Mouse (Mus musculus) hindbrain, embryonic 14.5 days (tissue): ENCODE measurements at regions not wholly inside any gene's neighbourhood (a gene's known extent, or its start where the extent isn't known, plus 50 kb on each side); places are given as distances from the start of the nearest gene placed in this dataset.
"Not testable (repeated sequence)": the region's sequence is repeated elsewhere in the genome, so short reads cannot be mapped to it uniquely, and the experiment has no call there.

Experiments used
- ATAC-seq: fragments of 200-750 bp; cut with Nextera tagmentation; 2 replicates; pipeline ENCODE4 v1.8.0; 2017; ENCODE audit warnings: moderate number of reproducible peaks, mild to moderate bottlenecking, moderate TSS enrichment, moderate library complexity; ENCODE audit not compliant: low FRiP score
- DNase-seq: peaks from one replicate; pipeline ENCODE4 v3.0.0-alpha.2; 2015; ENCODE audit warnings: low spot score
- H3K27ac ChIP-seq: fragments of 300-500 bp; sonication (generic); 2 replicates; pipeline ENCODE4 v1.5.1; 2014; ENCODE audit warnings: mild to moderate bottlenecking, moderate library complexity
- H3K27me3 ChIP-seq: fragments of 300-500 bp; sonication (generic); 2 replicates; pipeline ENCODE4 v1.6.1; 2014; ENCODE audit warnings: mild to moderate bottlenecking, low read length, mixed read lengths; ENCODE audit not compliant: control insufficient read depth, insufficient read depth
- H3K36me3 ChIP-seq: fragments of 300-500 bp; sonication (generic); replicated peaks from 2 replicates; pipeline ENCODE4 v1.6.1; 2014; ENCODE audit not compliant: control insufficient read depth, insufficient read depth
- H3K4me1 ChIP-seq: fragments of 300-500 bp; sonication (generic); replicated peaks from 2 replicates; pipeline ENCODE4 v1.6.1; 2014; ENCODE audit warnings: antibody characterized with exemption, low read length, mixed read lengths; ENCODE audit not compliant: control insufficient read depth, insufficient read depth
- H3K4me2 ChIP-seq: fragments of 300-500 bp; sonication (generic); replicated peaks from 2 replicates; pipeline ENCODE4 v1.6.1; 2014; ENCODE audit warnings: mild to moderate bottlenecking, moderate library complexity
- H3K4me3 ChIP-seq: fragments of 300-500 bp; sonication (generic); replicated peaks from 2 replicates; pipeline ENCODE4 v1.5.1; 2014; ENCODE audit warnings: mild to moderate bottlenecking, low read length
- H3K9ac ChIP-seq: fragments of 300-500 bp; sonication (generic); 2 replicates; pipeline ENCODE4 v1.6.1; 2014
- H3K9me3 ChIP-seq: fragments of 300-500 bp; sonication (generic); 2 replicates; pipeline ENCODE4 v1.6.1; 2016; ENCODE audit warnings: low read length; ENCODE audit not compliant: control insufficient read depth
- WGBS: fragments of 180-500 bp; shearing (Covaris S2); extraction: QIAGEN DNeasy Blood & Tissue Kit; methylation state at CpG from one replicate; pipeline ENCODE4 v1.1.7; 2014; 5-methylcytosine and 5-hydroxymethylcytosine counted together

DNA sequence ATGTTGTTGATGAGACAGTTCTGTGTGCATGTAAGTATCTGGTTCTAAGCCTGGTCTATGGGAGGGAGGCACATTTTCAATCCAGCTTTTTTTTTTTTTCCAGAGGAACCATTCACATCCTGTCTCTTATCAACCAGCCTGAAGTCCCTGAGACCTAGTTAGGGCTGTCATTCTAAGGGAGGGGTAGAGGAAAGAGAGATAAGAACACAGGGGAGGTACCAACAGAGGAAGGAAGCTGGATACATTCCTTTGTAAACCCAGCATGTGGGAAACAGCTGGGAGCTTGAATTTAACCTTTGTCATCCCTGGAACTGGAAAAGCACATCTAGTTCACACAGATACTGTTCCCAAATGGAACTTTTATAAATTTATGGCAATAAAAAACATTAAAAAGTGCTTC is 351.0 kb upstream of the Adamts5 start:
- Histone ChIP-seq H3K36me3 (no peaks in the 10 kb centered on the region), H3K4me3 (no peak overlapping the region), H3K9me3 (no peaks in the 10 kb centered on the region), H3K27ac (no peak overlapping the region), H3K4me2 (no peak overlapping the region), H3K9ac (no peak overlapping the region), H3K27me3 (no peaks in the 10 kb centered on the region), H3K4me1 (no peaks in the 10 kb centered on the region)
- no peak for ATAC-seq
- no peak for DNase-seq

GRCm38 (mm10) chr16:86250021-86250420 is 348.4 kb upstream of the Adamts5 start:
- WGBS, result 95% methylated on average over 6 of the region's 6 CpGs
- ATAC-seq (no peak), DNase-seq (no peak)

GRCm38 (mm10) chr16:86244191-86244590 is 342.6 kb upstream of the Adamts5 start:
- ATAC-seq (no peak), DNase-seq (no peak)
- no peak overlapping the region for H3K4me3 ChIP-seq
- H3K36me3 ChIP-seq, result no peaks in the 10 kb centered on the region
- 75% methylated on average over 2 of the region's 2 CpGs for WGBS
- H3K27ac ChIP-seq, result no peak overlapping the region
- no peak overlapping the region for H3K9ac ChIP-seq
- H3K27me3 ChIP-seq, result no peaks in the 10 kb centered on the region
- H3K9me3 ChIP-seq, result no peaks in the 10 kb centered on the region
- no peaks in the 10 kb centered on the region for H3K4me1 ChIP-seq
- H3K4me2 ChIP-seq, result no peak overlapping the region

More at GRCm38 (mm10) chr16:86250021-86250420, 348.4 kb upstream of the Adamts5 start:
- Histone ChIP-seq H3K4me3 (no peak overlapping the region), H3K4me2 (no peak overlapping the region), H3K4me1 (no peaks in the 10 kb centered on the region), H3K9me3 (no peaks in the 10 kb centered on the region), H3K27ac (no peak overlapping the region), H3K36me3 (no peaks in the 10 kb centered on the region), H3K9ac (no peak overlapping the region), H3K27me3 (no peaks in the 10 kb centered on the region)

DNA sequence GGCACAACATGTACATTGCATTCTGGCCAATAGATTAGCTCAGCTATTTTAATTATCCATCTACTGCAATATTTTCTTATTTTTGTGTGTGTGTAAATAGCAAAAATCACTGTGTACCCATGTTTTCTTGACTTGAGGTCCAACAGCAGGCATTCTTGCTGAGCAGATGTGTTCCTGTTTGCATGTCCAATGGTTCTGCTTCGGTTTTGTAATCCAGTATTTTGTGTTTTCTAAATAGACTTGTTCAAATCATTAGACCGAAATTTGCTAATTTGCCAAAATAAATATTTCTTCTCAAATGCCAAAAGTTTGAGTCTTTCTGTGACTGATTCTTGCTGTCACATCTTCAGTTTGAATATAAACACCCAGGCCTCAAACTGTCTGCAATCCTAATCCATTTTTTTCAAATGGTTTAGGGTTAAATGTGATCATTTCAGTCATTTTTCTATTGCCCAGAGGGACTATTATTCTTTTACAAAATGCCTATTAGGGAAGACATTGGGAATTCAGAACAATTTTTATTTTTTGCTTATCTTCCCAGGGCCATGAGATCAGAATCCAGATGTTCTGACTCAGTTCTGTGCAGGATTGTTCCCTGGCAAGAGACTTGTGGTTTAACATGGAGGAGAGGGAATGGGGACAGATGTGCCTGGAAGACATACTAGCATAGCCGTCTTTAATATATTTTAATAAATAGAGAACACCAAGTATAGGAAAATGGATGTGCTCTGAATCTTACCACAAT is 341.3 kb upstream of the Adamts5 start:
- WGBS, result 84% methylated on average over 3 of the region's 3 CpGs
- no peak for ATAC-seq
- Histone ChIP-seq H3K36me3 (no peaks in the 10 kb centered on the region), H3K4me1 (no peaks in the 10 kb centered on the region), H3K27ac (no peak overlapping the region), H3K27me3 (no peaks in the 10 kb centered on the region), H3K4me3 (no peak overlapping the region), H3K4me2 (no peak overlapping the region), H3K9ac (no peak overlapping the region), H3K9me3 (no peaks in the 10 kb centered on the region)
- DNase-seq, result no peak

DNA sequence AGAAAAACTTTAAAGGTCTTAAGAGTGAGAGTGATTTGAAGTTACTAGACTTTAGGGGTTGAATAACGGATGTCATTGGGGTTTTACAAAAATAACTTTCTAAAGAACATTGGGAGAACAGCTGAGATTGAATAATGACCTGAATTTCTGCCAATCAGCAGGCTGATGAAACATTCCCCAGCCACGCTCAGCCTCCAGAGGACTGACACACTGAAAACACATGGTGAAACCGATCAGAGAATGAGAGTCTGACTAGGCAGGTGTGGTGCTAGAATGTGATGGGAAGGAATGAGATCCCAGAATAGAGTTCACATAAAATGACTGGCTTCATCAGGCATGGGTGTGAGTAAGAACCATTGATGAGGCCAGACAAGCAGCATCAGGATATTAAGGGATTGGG is 321.4 kb upstream of the Adamts5 start:
- WGBS, result 82% methylated on average over 3 of the region's 3 CpGs

GRCm38 (mm10) chr16:86210547-86210946 is 308.9 kb upstream of the Adamts5 start:
- Histone ChIP-seq H3K4me3 (no peak overlapping the region), H3K36me3 (no peaks in the 10 kb centered on the region), H3K27ac (no peak overlapping the region), H3K4me2 (no peak overlapping the region), H3K9ac (no peak overlapping the region), H3K9me3 (no peaks in the 10 kb centered on the region), H3K4me1 (no peaks in the 10 kb centered on the region), H3K27me3 (no peaks in the 10 kb centered on the region)
- DNase-seq (no peak), ATAC-seq (no peak)

More for the DNA sequence above, 321.4 kb upstream of the Adamts5 start:
- no peaks in the 10 kb centered on the region for H3K4me1 ChIP-seq
- H3K36me3 ChIP-seq, result no peaks in the 10 kb centered on the region
- H3K4me3 ChIP-seq, result no peak overlapping the region
- DNase-seq (no peak), ATAC-seq (no peak)
- no peak overlapping the region for H3K4me2 ChIP-seq
- H3K27me3 ChIP-seq, result no peaks in the 10 kb centered on the region
- no peak overlapping the region for H3K27ac ChIP-seq
- H3K9me3 ChIP-seq, result no peaks in the 10 kb centered on the region
- H3K9ac ChIP-seq, result no peak overlapping the region

- no peaks in the 10 kb centered on the region for H3K4me1 ChIP-seq
- H3K27ac ChIP-seq, result no peak overlapping the region
- H3K9me3 ChIP-seq, result no peaks in the 10 kb centered on the region
- H3K4me3 ChIP-seq, result no peak overlapping the region
- H3K4me2 ChIP-seq, result no peak overlapping the region
- H3K27me3 ChIP-seq, result no peaks in the 10 kb centered on the region
- no peaks in the 10 kb centered on the region for H3K36me3 ChIP-seq
- ATAC-seq (no peak), DNase-seq (no peak)
- H3K9ac ChIP-seq, result no peak overlapping the region
These were observed 307.7 kb upstream of the Adamts5 start for GRCm38 (mm10) chr16:86209319-86209718.

GRCm38 (mm10) chr16:86189874-86190273 is 288.2 kb upstream of the Adamts5 start:
- no peak overlapping the region for H3K9ac ChIP-seq
- H3K27me3 ChIP-seq, result no peaks in the 10 kb centered on the region
- no peak overlapping the region for H3K4me2 ChIP-seq
- no peak for ATAC-seq
- H3K4me3 ChIP-seq, result no peak overlapping the region
- H3K9me3 ChIP-seq, result no peaks in the 10 kb centered on the region
- DNase-seq, result no peak
- 82% methylated on average over 1 of the region's 1 CpGs for WGBS
- H3K36me3 ChIP-seq, result no peaks in the 10 kb centered on the region
- H3K4me1 ChIP-seq, result no peaks in the 10 kb centered on the region
- H3K27ac ChIP-seq, result no peak overlapping the region

DNA sequence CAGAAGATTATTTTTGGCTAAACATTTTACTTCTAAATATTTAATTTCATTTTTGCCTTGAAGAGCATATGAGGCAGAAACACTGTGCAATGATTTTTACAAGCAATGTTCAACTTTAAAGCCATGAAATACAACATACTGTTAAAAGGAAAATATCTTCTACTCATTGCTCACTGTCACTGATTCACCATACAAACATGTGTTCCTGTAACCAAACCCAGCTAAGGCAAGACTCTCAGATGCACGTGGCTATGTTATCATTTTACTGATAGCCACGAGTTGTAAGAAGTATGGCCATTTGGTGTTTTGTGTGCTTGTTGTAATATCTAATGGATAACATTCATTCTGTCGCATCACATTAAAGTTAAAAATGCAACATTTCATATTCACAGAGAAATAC is 287.3 kb upstream of the Adamts5 start:
- Histone ChIP-seq H3K27me3 (no peaks in the 10 kb centered on the region), H3K4me3 (no peak overlapping the region), H3K9me3 (no peaks in the 10 kb centered on the region), H3K4me1 (no peaks in the 10 kb centered on the region), H3K36me3 (no peaks in the 10 kb centered on the region), H3K9ac (no peak overlapping the region), H3K27ac (no peak overlapping the region), H3K4me2 (no peak overlapping the region)
- DNase-seq, result no peak
- 91% methylated on average over 3 of the region's 3 CpGs for WGBS
- ATAC-seq, result no peak

DNA sequence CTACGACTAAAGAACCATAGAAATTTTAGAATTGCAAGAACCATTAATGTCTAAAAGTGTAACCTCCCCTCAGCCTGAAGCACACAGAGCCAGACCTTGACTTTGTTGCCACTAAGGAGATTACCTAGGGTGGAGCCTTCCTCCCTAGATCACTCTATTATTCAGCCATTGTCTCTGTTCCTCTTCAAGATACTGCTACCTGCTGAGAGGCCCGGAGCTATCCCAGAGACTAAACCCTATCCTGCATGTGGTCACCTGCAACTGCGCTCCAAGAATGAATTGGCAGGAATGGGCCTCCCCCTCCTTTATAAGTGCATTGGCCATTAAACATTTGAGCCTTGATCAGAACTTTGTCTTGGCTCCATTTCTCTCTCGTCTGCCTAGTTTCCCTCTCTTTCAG is 286.0 kb upstream of the Adamts5 start:
- DNase-seq, H3K9ac ChIP-seq, H3K4me1 ChIP-seq, H3K27ac ChIP-seq, H3K9me3 ChIP-seq, H3K4me3 ChIP-seq, H3K27me3 ChIP-seq, H3K4me2 ChIP-seq, ATAC-seq, H3K36me3 ChIP-seq: not testable (repeated sequence)
- WGBS, result 62% methylated on average over 4 of the region's 4 CpGs
